Mouse (Mus musculus): Measurements from ENCODE around the gene Ykt6.

Gene Ykt6

GRCm38 (mm10) chr11:6011879-6012278 lies 56.4 kb downstream of the Ykt6 start:
- Histone ChIP-seq H3K36me3 (ENCODE audit: control insufficient read depth, insufficient read depth, low read length, poor library complexity, severe bottlenecking) (peaks cover 7% of the 10 kb centered on the region), H3K27me3 (ENCODE audit: control insufficient read depth, insufficient read depth, low read length, poor library complexity, severe bottlenecking) (0 out of 2 replicates have a peak, but pooled peaks cover 2% of the 10 kb centered on the region)
- DNase-seq (ENCODE audit: low read depth, low spot score), result peak; percentile 35

GRCm38 (mm10) chr11:6013359-6013758 lies 57.9 kb downstream of the Ykt6 start:
- 0 out of 2 replicates have a peak, but pooled peaks cover 2% of the 10 kb centered on the region for H3K27me3 ChIP-seq (ENCODE audit: control insufficient read depth, insufficient read depth, low read length, poor library complexity, severe bottlenecking)
- H3K36me3 ChIP-seq (ENCODE audit: control insufficient read depth, insufficient read depth, low read length, poor library complexity, severe bottlenecking), result peaks cover 7% of the 10 kb centered on the region
- peak; percentile 38 for DNase-seq (ENCODE audit: low read depth, low spot score)

- DNase-seq (ENCODE audit: low read depth, low spot score), result no peak
- H3K36me3 ChIP-seq (ENCODE audit: control insufficient read depth, insufficient read depth, low read length, poor library complexity, severe bottlenecking), result peaks cover 4% of the 10 kb centered on the region
- H3K27me3 ChIP-seq (ENCODE audit: control insufficient read depth, insufficient read depth, low read length, poor library complexity, severe bottlenecking), result 0 out of 2 replicates have a peak, but pooled peaks cover 2% of the 10 kb centered on the region
These were observed 59.5 kb downstream of the Ykt6 start for GRCm38 (mm10) chr11:6015011-6015431.

GRCm38 (mm10) chr11:6016368-6016767 lies 60.9 kb downstream of the Ykt6 start:
- DNase-seq (ENCODE audit: low read depth, low spot score), result peak; percentile 56
- peaks cover 4% of the 10 kb centered on the region for H3K36me3 ChIP-seq (ENCODE audit: control insufficient read depth, insufficient read depth, low read length, poor library complexity, severe bottlenecking)
- 0 out of 2 replicates have a peak, but pooled peaks cover 2% of the 10 kb centered on the region for H3K27me3 ChIP-seq (ENCODE audit: control insufficient read depth, insufficient read depth, low read length, poor library complexity, severe bottlenecking)

GRCm38 (mm10) chr11:6016797-6017395 lies 61.4 kb downstream of the Ykt6 start:
- no peak for DNase-seq (ENCODE audit: low read depth, low spot score)
- H3K27me3 ChIP-seq (ENCODE audit: control insufficient read depth, insufficient read depth, low read length, poor library complexity, severe bottlenecking), result 0 out of 2 replicates have a peak, but pooled peaks cover 2% of the 10 kb centered on the region
- H3K36me3 ChIP-seq (ENCODE audit: control insufficient read depth, insufficient read depth, low read length, poor library complexity, severe bottlenecking), result peaks cover 1% of the 10 kb centered on the region; the same call in 1 of the 2 replicates

Data from splenic B cell, adult 2 months (primary cell).